ENCODE assay signal across 8 mouse cellular contexts in the genomic region with DNA sequence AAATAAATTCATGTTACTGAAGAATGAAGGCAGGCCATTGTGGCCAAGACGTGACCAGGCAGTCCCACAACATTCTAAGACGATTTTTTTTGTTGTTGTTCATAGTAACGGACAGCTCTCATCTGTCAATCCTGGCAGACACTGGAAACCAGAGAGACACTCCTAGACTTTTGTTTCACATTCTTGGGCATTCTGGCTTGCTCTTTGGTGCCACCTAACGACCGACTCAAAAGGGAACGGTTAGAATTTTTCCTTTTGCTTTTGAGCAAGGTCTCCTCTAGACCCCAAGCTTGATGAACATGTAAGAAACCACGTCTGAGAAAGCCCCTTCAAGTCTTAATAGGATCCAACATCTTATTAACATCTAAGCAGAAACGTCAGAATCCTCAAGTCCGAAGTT. TPM values are rescaled to one million over a fixed set of nuclear protein-coding genes. Genes with fewer than 3 reads are reported as not detected.
DNase-seq lines count a peak whose midpoint lies in the region; ATAC-seq and TF ChIP-seq lines count a peak whose summit lies in the region.

No protein-coding gene starts in this region.

- peak; percentile 78 for DNase-seq in forebrain, embryonic 14.5 days (ENCODE audit: low spot score)
- DNase-seq in forebrain, embryonic 10.5 days (ENCODE audit: extremely low spot score, low spot score) = no peak
- DNase-seq in lung, embryonic 14.5 days = peak; percentile 81
- DNase-seq in lung, adult 2 months = no peak
- peak; percentile 78 for DNase-seq in brain, embryonic 14.5 days (ENCODE audit: low read depth)
- DNase-seq in layer of hippocampus, adult 2 months (ENCODE audit: low spot score in 2 of 2) = peak in 1 of 2 experiments; percentile 76
- peak; percentile 71 to 75 for DNase-seq in right cerebral cortex, adult 2 months (ENCODE audit: low spot score in 2 of 2)

- H3K36me3 ChIP-seq in forebrain, embryonic 14.5 days (ENCODE audit: control insufficient read depth, insufficient read depth, low read length) = peaks cover 14% of the 10 kb centered on the region
- peaks cover 52% of the 10 kb centered on the region for H3K36me3 ChIP-seq in forebrain, embryonic 10.5 days (replicated peaks)
- H3K36me3 ChIP-seq in lung, embryonic 14.5 days (ENCODE audit: insufficient read depth) = peaks cover 24% of the 10 kb centered on the region

- no peaks in the 10 kb centered on the region for H3K4me1 ChIP-seq in forebrain, embryonic 14.5 days (ENCODE audit: control insufficient read depth, insufficient read depth, low read length)
- peaks cover 3% of the 10 kb centered on the region; the same call in 1 of the 2 replicates for H3K4me1 ChIP-seq in forebrain, embryonic 10.5 days
- no peaks in the 10 kb centered on the region for H3K4me1 ChIP-seq in lung, embryonic 14.5 days (ENCODE audit: insufficient read depth)
- no peaks in the 10 kb centered on the region for H3K4me1 ChIP-seq in lung, adult 2 months (ENCODE audit: control insufficient read depth, insufficient read depth, low read length)

- H3K4me3 ChIP-seq in forebrain, embryonic 14.5 days (ENCODE audit: low read depth, low read length) = no peak overlapping the region
- no peak overlapping the region for H3K4me3 ChIP-seq in forebrain, embryonic 10.5 days
- H3K4me3 ChIP-seq in lung, embryonic 14.5 days (ENCODE audit: low read depth, low read length) = no peak overlapping the region
- no peak overlapping the region for H3K4me3 ChIP-seq in lung, adult 2 months (replicated peaks; ENCODE audit: extremely low read depth, low read depth, low read length)
- no peak overlapping the region for H3K4me3 ChIP-seq in layer of hippocampus, adult 2 months

- TF ChIP-seq CTCF in lung, embryonic 14.5 days (IDR thresholded peaks at IDR 0.05; ENCODE audit: low read depth) = peak; percentile 74
- no peak for TF ChIP-seq CTCF in lung, adult 2 months (IDR thresholded peaks at IDR 0.05; ENCODE audit: insufficient read depth, low read length)
- peak; percentile 73; the same call in 1 of the 2 replicates for TF ChIP-seq CTCF in brain, embryonic 14.5 days (IDR thresholded peaks at IDR 0.05; ENCODE audit: borderline replicate concordance, extremely low read depth, insufficient read depth, insufficient read length)
- TF ChIP-seq CTCF in layer of hippocampus, adult 2 months (conservative IDR thresholded peaks at IDR 0.05) = peak; percentile 89

- no peak overlapping the region for H3K27ac ChIP-seq in forebrain, embryonic 14.5 days (ENCODE audit: low read depth, low read length)
- H3K27ac ChIP-seq in forebrain, embryonic 10.5 days = no peak overlapping the region
- no peak overlapping the region for H3K27ac ChIP-seq in lung, embryonic 14.5 days (ENCODE audit: low read depth)
- H3K27ac ChIP-seq in layer of hippocampus, adult 2 months = no peak overlapping the region

- no peak for TF ChIP-seq POLR2A in lung, adult 2 months (IDR thresholded peaks at IDR 0.05; ENCODE audit: borderline replicate concordance, extremely low read depth, low read depth, low read length)
- TF ChIP-seq POLR2A in brain, embryonic 14.5 days (IDR thresholded peaks at IDR 0.05; ENCODE audit: borderline replicate concordance, extremely low read depth, insufficient read depth, insufficient read length, poor library complexity, severe bottlenecking) = no peak

- ATAC-seq in forebrain, embryonic 14.5 days = no peak
- 0 out of 2 replicates have a peak, but pooled peaks have one; percentile 44 for ATAC-seq in lung, embryonic 14.5 days (ENCODE audit: insufficient read depth)
- ATAC-seq in granulocyte monocyte progenitor cell, adult 5-6 weeks (replicated peaks; ENCODE audit: poor library complexity, severe bottlenecking) = no peak

- no peak overlapping the region for H3K4me2 ChIP-seq in forebrain, embryonic 14.5 days (ENCODE audit: low read length)
- no peak overlapping the region for H3K4me2 ChIP-seq in lung, embryonic 14.5 days

- H3K9me3 ChIP-seq in forebrain, embryonic 14.5 days (replicated peaks; ENCODE audit: control insufficient read depth, low read length) = no peaks in the 10 kb centered on the region
- H3K9me3 ChIP-seq in forebrain, embryonic 10.5 days = 0 out of 2 replicates have a peak, but pooled peaks cover 7% of the 10 kb centered on the region
- no peaks in the 10 kb centered on the region for H3K9me3 ChIP-seq in lung, embryonic 14.5 days (ENCODE audit: low read depth, low read length)

- no peak overlapping the region for H3K9ac ChIP-seq in forebrain, embryonic 14.5 days (ENCODE audit: low read length)
- no peak overlapping the region for H3K9ac ChIP-seq in lung, embryonic 14.5 days

- WGBS in forebrain, embryonic 14.5 days = 18% methylated on average over 9 of the region's 9 CpGs
- 22% methylated on average over 9 of the region's 9 CpGs for WGBS in forebrain, embryonic 10.5 days
- 4% methylated on average over 9 of the region's 9 CpGs for WGBS in lung, embryonic 14.5 days
- 12% methylated on average over 9 of the region's 9 CpGs for whole genome bisulfite sequencing in lung, adult 2 months

- H3K27me3 ChIP-seq in forebrain, embryonic 14.5 days (replicated peaks; ENCODE audit: control insufficient read depth, insufficient read depth, low read length) = no peaks in the 10 kb centered on the region
- H3K27me3 ChIP-seq in forebrain, embryonic 10.5 days (ENCODE audit: poor library complexity, severe bottlenecking) = no peaks in the 10 kb centered on the region
- no peaks in the 10 kb centered on the region for H3K27me3 ChIP-seq in lung, embryonic 14.5 days (ENCODE audit: insufficient read depth, low read length)

RNA-seq across cellular contexts. Expression of a gene that starts 31.7 kb away (rescaled TPM):
- 29.7 and 36.6 TPM in 2 replicates for polyA plus RNA-seq in forebrain, embryonic 14.5 days (2014; fragmentation: Nextera tagmentation; extraction: Ambion mirVana)
- polyA plus RNA-seq in forebrain, embryonic 10.5 days (2016; fragmentation: Nextera tagmentation; extraction: Ambion mirVana) = 35.4 and 40.1 TPM in 2 replicates
- 31.9 and 32.4 TPM in 2 replicates for polyA plus RNA-seq in lung, embryonic 14.5 days (2014; fragmentation: Nextera tagmentation; extraction: Ambion mirVana)
- 26.5 and 29.9 TPM in 2 replicates for polyA plus RNA-seq in lung, adult 2 months (2012; rRNA removed)
- polyA plus RNA-seq in brain, embryonic 14.5 days (2012; rRNA removed) = 34.7 and 37.9 TPM in 2 replicates
- total RNA-seq in layer of hippocampus, adult 2 months (2021) = 10 to 100 TPM; 17.0 to 17.6 TPM
- 15.3 and 23.4 TPM in 2 replicates for total RNA-seq in granulocyte monocyte progenitor cell, adult 5-6 weeks (2014; fragmentation: Nextera tagmentation)
- total RNA-seq in granulocyte monocyte progenitor cell, adult 5-6 weeks (2017) = 23.2 and 31.8 TPM in 2 replicates

Comparison
In these comparisons a context has a peak if more than half of its experiments do, and no peak if none do; other contexts are left out.
1. DNase-seq: peak in forebrain, embryonic 14.5 days (single experiment), lung, embryonic 14.5 days (single experiment), brain, embryonic 14.5 days (single experiment) and right cerebral cortex, adult 2 months (2 of 2); none in forebrain, embryonic 10.5 days (single experiment) and lung, adult 2 months (single experiment).